Mouse (Mus musculus): ENCODE measurements around the gene Fbxo6. TPM values are rescaled to one million over a fixed set of nuclear protein-coding genes. Genes with fewer than 3 reads are reported as not detected.
A peak's percentile ranks its signal among the peaks of the same experiment; 100 is the strongest.

Gene Fbxo6
- total and polyA plus RNA-seq, 2 experiments from 2014 or later, result 31.6 to 84.6 TPM

DNA sequence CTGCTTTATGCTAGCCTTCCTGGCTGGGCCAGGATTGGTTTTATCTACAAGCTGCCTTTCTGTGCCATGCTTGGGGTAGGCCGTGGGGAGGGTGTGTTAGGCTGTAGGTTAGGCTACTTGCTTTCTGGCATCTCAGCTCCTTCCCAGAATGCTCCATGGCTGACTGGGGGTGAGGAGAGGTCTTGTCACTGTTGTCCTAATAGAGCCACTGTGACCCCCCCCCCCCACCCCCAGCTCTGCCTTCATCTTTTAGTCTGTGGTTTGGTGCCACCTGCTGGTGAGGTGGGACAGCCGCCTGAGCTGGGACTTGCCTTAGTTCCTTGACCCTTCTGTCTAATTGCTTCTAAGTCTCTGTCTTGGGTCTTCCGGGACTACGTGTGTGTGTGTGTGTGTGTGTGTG is 15.0 kb upstream of the Fbxo6 start:
- WGBS, result 14% methylated on average over 4 of the region's 4 CpGs
- H3K9ac ChIP-seq (replicated peaks; ENCODE audit: low read depth, low read length), result no peak overlapping the region
- H3K27ac ChIP-seq (ENCODE audit: low read depth), result no peak overlapping the region
- peaks cover 4% of the 10 kb centered on the region; the same call in 1 of the 2 replicates for H3K4me1 ChIP-seq (ENCODE audit: control insufficient read depth, insufficient read depth)
- TF ChIP-seq CTCF (IDR thresholded peaks at IDR 0.05; ENCODE audit: low read depth) (peak; percentile 62), EP300 (IDR thresholded peaks at IDR 0.05; ENCODE audit: low read depth) (no peak)
- no peak overlapping the region for H3K4me3 ChIP-seq (ENCODE audit: low read depth, low read length)
- H3K36me3 ChIP-seq (replicated peaks; ENCODE audit: control insufficient read depth, insufficient read depth, low read length), result no peaks in the 10 kb centered on the region
- H3K27me3 ChIP-seq (ENCODE audit: control insufficient read depth, insufficient read depth, low read length), result peaks cover 76% of the 10 kb centered on the region
- DNase-seq (ENCODE audit: low spot score), result no peak
- H3K4me2 ChIP-seq (ENCODE audit: low read depth, low read length), result peak overlapping the region; percentile 13; the same call in 1 of the 2 replicates
- no peaks in the 10 kb centered on the region for H3K9me3 ChIP-seq (replicated peaks; ENCODE audit: control insufficient read depth, low read length)
- no peak for ATAC-seq (ENCODE audit: insufficient read depth, low read depth)

GRCm38 (mm10) chr4:148166431-148166830 is 14.5 kb upstream of the Fbxo6 start:
- H3K4me1 ChIP-seq (ENCODE audit: control insufficient read depth, insufficient read depth), result peaks cover 4% of the 10 kb centered on the region; the same call in 1 of the 2 replicates
- no peak for DNase-seq (ENCODE audit: low spot score)
- no peak overlapping the region for H3K4me3 ChIP-seq (ENCODE audit: low read depth, low read length)
- WGBS, result 10% methylated on average over 10 of the region's 10 CpGs
- no peak overlapping the region for H3K9ac ChIP-seq (replicated peaks; ENCODE audit: low read depth, low read length)
- H3K27ac ChIP-seq (ENCODE audit: low read depth), result no peak overlapping the region
- TF ChIP-seq CTCF (IDR thresholded peaks at IDR 0.05; ENCODE audit: low read depth) (no peak), EP300 (IDR thresholded peaks at IDR 0.05; ENCODE audit: low read depth) (no peak)
- ATAC-seq (ENCODE audit: insufficient read depth, low read depth), result no peak
- peaks cover 78% of the 10 kb centered on the region for H3K27me3 ChIP-seq (ENCODE audit: control insufficient read depth, insufficient read depth, low read length)
- no peaks in the 10 kb centered on the region for H3K9me3 ChIP-seq (replicated peaks; ENCODE audit: control insufficient read depth, low read length)
- no peaks in the 10 kb centered on the region for H3K36me3 ChIP-seq (replicated peaks; ENCODE audit: control insufficient read depth, insufficient read depth, low read length)
- no peak overlapping the region for H3K4me2 ChIP-seq (ENCODE audit: low read depth, low read length)

DNA sequence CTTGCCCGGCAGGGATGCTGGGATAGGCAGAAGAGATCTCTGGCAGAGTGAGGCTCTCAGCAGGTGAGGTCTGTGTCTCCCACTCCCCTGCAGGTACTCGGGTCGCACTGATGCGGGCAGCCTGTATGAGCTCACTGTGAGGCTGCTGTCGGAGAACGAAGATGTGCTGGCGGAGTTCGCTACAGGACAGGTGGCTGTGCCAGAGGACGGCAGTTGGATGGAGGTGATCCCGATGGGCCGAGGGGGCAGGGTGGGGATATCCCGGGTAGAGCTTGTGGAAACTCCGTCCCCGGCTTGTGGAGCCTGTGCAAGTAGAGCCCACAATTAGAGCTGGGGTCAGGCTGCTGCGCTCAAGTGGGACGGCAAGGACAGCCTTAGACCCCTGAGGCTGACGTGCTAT is 13.6 kb upstream of the Fbxo6 start:
- Histone ChIP-seq H3K27me3 (ENCODE audit: control insufficient read depth, insufficient read depth, low read length) (peaks cover 80% of the 10 kb centered on the region), H3K27ac (ENCODE audit: low read depth) (no peak overlapping the region), H3K4me3 (ENCODE audit: low read depth, low read length) (no peak overlapping the region), H3K4me2 (ENCODE audit: low read depth, low read length) (no peak overlapping the region), H3K9ac (replicated peaks; ENCODE audit: low read depth, low read length) (no peak overlapping the region), H3K9me3 (replicated peaks; ENCODE audit: control insufficient read depth, low read length) (no peaks in the 10 kb centered on the region), H3K4me1 (ENCODE audit: control insufficient read depth, insufficient read depth) (peaks cover 4% of the 10 kb centered on the region; the same call in 1 of the 2 replicates), H3K36me3 (replicated peaks; ENCODE audit: control insufficient read depth, insufficient read depth, low read length) (no peaks in the 10 kb centered on the region)
- TF ChIP-seq EP300 (IDR thresholded peaks at IDR 0.05; ENCODE audit: low read depth) (no peak), CTCF (IDR thresholded peaks at IDR 0.05; ENCODE audit: low read depth) (no peak)
- DNase-seq (ENCODE audit: low spot score), result no peak
- WGBS, result 10% methylated on average over 17 of the region's 17 CpGs
- ATAC-seq (ENCODE audit: insufficient read depth, low read depth), result no peak

- ATAC-seq (ENCODE audit: insufficient read depth, low read depth), result no peak
Observed at GRCm38 (mm10) chr4:148164461-148164860, 12.5 kb upstream of the Fbxo6 start.

GRCm38 (mm10) chr4:148164002-148164439 is 12.1 kb upstream of the Fbxo6 start:
- H3K4me3 ChIP-seq (ENCODE audit: low read depth, low read length), result peak overlapping the region; percentile 39
- no peak overlapping the region for H3K9ac ChIP-seq (replicated peaks; ENCODE audit: low read depth, low read length)
- DNase-seq (ENCODE audit: low spot score), result peak; percentile 62
- no peaks in the 10 kb centered on the region for H3K36me3 ChIP-seq (replicated peaks; ENCODE audit: control insufficient read depth, insufficient read depth, low read length)
- H3K4me1 ChIP-seq (ENCODE audit: control insufficient read depth, insufficient read depth), result peaks cover 4% of the 10 kb centered on the region; the same call in 1 of the 2 replicates
- no peaks in the 10 kb centered on the region for H3K9me3 ChIP-seq (replicated peaks; ENCODE audit: control insufficient read depth, low read length)
- peaks cover 79% of the 10 kb centered on the region for H3K27me3 ChIP-seq (ENCODE audit: control insufficient read depth, insufficient read depth, low read length)
- TF ChIP-seq EP300 (IDR thresholded peaks at IDR 0.05; ENCODE audit: low read depth) (no peak), CTCF (IDR thresholded peaks at IDR 0.05; ENCODE audit: low read depth) (peak; percentile 73)
- ATAC-seq (ENCODE audit: insufficient read depth, low read depth), result peak; percentile 37; the same call in 1 of the 2 replicates
- H3K27ac ChIP-seq (ENCODE audit: low read depth), result no peak overlapping the region
- peak overlapping the region; percentile 64 for H3K4me2 ChIP-seq (ENCODE audit: low read depth, low read length)
- under 1% methylated on average over 28 of the region's 29 CpGs for whole genome bisulfite sequencing

More at GRCm38 (mm10) chr4:148164461-148164860, 12.5 kb upstream of the Fbxo6 start:
- Histone ChIP-seq H3K4me1 (ENCODE audit: control insufficient read depth, insufficient read depth) (peaks cover 4% of the 10 kb centered on the region; the same call in 1 of the 2 replicates), H3K27me3 (ENCODE audit: control insufficient read depth, insufficient read depth, low read length) (peaks cover 81% of the 10 kb centered on the region), H3K4me3 (ENCODE audit: low read depth, low read length) (peak overlapping the region; percentile 39), H3K27ac (ENCODE audit: low read depth) (no peak overlapping the region), H3K9ac (replicated peaks; ENCODE audit: low read depth, low read length) (no peak overlapping the region), H3K9me3 (replicated peaks; ENCODE audit: control insufficient read depth, low read length) (no peaks in the 10 kb centered on the region), H3K36me3 (replicated peaks; ENCODE audit: control insufficient read depth, insufficient read depth, low read length) (no peaks in the 10 kb centered on the region), H3K4me2 (ENCODE audit: low read depth, low read length) (peak overlapping the region; percentile 64; the same call in 1 of the 2 replicates)
- TF ChIP-seq CTCF (IDR thresholded peaks at IDR 0.05; ENCODE audit: low read depth) (no peak), EP300 (IDR thresholded peaks at IDR 0.05; ENCODE audit: low read depth) (no peak)
- DNase-seq (ENCODE audit: low spot score), result no peak
- 3% methylated on average over 16 of the region's 16 CpGs for WGBS
